Mouse (Mus musculus): ENCODE measurements around the gene Asf1b. TPM values are rescaled to one million over a fixed set of nuclear protein-coding genes. Genes with fewer than 3 reads are reported as not detected.

Gene Asf1b
- polyA plus RNA-seq, 1 experiment from 2014 or later = 55.8 TPM

GRCm38 (mm10) chr8:83964015-83964765, 8.9 kb downstream of the Asf1b start:
- 59% methylated on average over 5 of the region's 5 CpGs for WGBS
- no peaks in the 10 kb centered on the region for H3K27me3 ChIP-seq
- H3K9ac ChIP-seq = no peak overlapping the region
- peaks cover 15% of the 10 kb centered on the region for H3K4me1 ChIP-seq (replicated peaks)
- H3K27ac ChIP-seq = peak overlapping the region; percentile 53
- H3K36me3 ChIP-seq = peaks cover 11% of the 10 kb centered on the region; the same call in 1 of the 2 replicates
- 0 out of 2 replicates have a peak, but pooled peaks have one; percentile 61 for ATAC-seq (replicated peaks; ENCODE audit: insufficient number of reproducible peaks, insufficient read depth, low FRiP score, low read depth)
- H3K4me2 ChIP-seq = no peak overlapping the region
- no peaks in the 10 kb centered on the region for H3K9me3 ChIP-seq (replicated peaks)
- H3K4me3 ChIP-seq = no peak overlapping the region

- H3K9ac ChIP-seq = no peak overlapping the region
Observed at GRCm38 (mm10) chr8:83967701-83968100, 12.4 kb downstream of the Asf1b start.

DNA sequence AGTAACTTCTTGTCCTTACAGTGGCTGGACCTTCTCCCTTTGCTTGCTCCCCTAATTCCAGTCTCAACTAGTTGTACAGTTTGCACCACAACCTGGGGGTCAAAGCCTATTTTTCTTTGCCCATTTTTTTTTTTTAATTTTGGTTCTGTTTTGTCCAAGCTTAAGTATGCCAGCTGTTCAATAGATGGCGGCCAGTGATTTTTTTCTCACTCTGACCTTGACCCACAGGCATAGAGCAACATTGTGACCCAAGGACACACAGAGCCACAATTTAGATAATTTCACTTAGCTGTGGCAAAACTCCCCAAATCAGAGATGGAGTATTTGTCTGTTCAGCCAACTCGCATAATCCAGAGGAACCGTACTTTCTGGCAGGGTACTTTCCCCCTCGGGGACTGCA, 15.8 kb downstream of the Asf1b start:
- Histone ChIP-seq H3K4me1 (replicated peaks) (peaks cover 29% of the 10 kb centered on the region), H3K4me2 (no peak overlapping the region; the same call in 1 of the 2 replicates), H3K27ac (no peak overlapping the region), H3K9me3 (replicated peaks) (no peaks in the 10 kb centered on the region), H3K4me3 (no peak overlapping the region), H3K9ac (no peak overlapping the region), H3K36me3 (peaks cover 14% of the 10 kb centered on the region; the same call in 1 of the 2 replicates), H3K27me3 (no peaks in the 10 kb centered on the region)
- no peak for ATAC-seq (replicated peaks; ENCODE audit: insufficient number of reproducible peaks, insufficient read depth, low FRiP score, low read depth)
- 92% methylated on average over 4 of the region's 4 CpGs for WGBS

More at GRCm38 (mm10) chr8:83967701-83968100, 12.4 kb downstream of the Asf1b start:
- Histone ChIP-seq H3K27me3 (no peaks in the 10 kb centered on the region), H3K4me3 (no peak overlapping the region), H3K27ac (no peak overlapping the region), H3K4me2 (no peak overlapping the region), H3K36me3 (peaks cover 18% of the 10 kb centered on the region; the same call in 1 of the 2 replicates), H3K9me3 (replicated peaks) (no peaks in the 10 kb centered on the region), H3K4me1 (replicated peaks) (peaks cover 22% of the 10 kb centered on the region)
- WGBS = 94% methylated on average over 7 of the region's 7 CpGs
- ATAC-seq (replicated peaks; ENCODE audit: insufficient number of reproducible peaks, insufficient read depth, low FRiP score, low read depth) = no peak

DNA sequence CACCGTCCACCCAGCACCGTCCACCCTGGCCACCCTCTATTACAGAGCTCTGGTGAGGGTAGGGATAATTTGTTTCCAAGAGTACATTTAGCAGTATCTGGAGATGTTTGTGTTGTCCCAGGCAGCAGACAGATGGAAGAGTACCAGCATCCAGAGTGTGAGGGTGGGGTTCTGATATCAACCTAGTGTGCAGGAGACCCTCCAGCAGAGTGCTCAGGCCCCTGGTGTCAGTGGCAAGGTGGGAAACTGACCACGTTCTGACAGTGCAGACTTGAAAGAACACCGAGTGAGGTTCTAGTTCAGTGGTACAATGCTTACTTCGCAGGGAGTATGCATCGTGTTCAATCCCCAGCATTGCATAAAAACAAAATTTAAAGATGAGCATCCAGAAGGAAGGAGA, 16.4 kb downstream of the Asf1b start:
- peak overlapping the region; percentile 96 for H3K4me3 ChIP-seq
- H3K9ac ChIP-seq = peak overlapping the region; percentile 75; the same call in 1 of the 2 replicates
- ATAC-seq (replicated peaks; ENCODE audit: insufficient number of reproducible peaks, insufficient read depth, low FRiP score, low read depth) = no peak
- no peaks in the 10 kb centered on the region for H3K27me3 ChIP-seq
- no peaks in the 10 kb centered on the region for H3K9me3 ChIP-seq (replicated peaks)
- peaks cover 34% of the 10 kb centered on the region for H3K4me1 ChIP-seq (replicated peaks)
- H3K4me2 ChIP-seq = peak overlapping the region; percentile 88
- H3K36me3 ChIP-seq = peaks cover 14% of the 10 kb centered on the region; the same call in 1 of the 2 replicates
- peak overlapping the region; percentile 84; the same call in 1 of the 2 replicates for H3K27ac ChIP-seq
- WGBS = 81% methylated on average over 6 of the region's 6 CpGs

DNA sequence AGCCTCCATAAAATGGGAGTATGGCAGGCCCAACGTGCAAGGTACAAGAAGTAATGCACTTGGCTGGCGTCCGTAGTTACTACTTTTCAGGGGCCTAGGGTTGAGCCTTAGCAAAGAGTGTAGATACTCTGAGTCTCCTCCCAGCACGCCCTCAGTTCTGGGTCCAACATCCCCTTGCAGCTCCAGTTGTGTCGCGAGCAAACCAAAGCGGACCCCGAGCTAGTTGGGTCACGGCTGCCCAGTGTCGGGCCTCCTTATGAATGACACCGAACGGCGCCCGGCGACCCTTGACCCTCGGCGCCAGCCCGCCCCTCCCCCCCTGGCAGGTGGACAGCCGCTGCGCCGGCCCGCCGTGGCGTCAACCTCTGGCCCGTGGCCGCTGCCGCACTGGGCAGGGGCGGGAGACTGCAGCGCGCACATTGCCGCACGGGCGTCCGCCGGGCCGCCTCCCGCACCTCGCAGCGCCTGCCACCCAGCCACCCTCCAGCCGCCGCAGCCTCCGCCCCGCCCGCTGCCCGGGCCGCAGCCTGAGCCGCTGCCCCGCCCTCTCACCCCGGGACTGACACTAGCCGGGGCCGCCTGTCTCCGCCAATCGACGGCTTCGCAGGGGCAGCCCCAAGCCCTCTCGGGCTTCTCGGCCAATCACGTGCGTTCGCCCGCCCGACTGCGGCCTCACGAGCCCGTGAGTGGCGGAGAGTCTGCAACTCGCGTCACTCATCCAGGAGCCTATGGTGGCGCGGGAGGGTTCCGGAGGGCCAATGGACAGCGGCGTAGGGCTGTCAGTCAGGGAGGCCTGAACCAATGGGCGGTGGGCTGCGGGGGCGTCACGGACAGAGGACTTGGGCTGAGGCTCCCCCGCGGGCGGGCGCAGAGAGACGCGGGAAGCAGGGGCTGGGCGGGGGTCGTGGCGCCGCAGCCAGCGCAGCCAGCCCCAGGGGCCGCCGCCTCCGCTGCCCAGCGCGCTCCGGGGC, 17.1 kb downstream of the Asf1b start, which contains the start of gene Prkaca:
Prkaca (plus strand) TSS at position 844 of the 971 bp plus-strand sequence.
- Histone ChIP-seq H3K9me3 (replicated peaks) (no peaks in the 10 kb centered on the region), H3K4me2 (peak within 1 kb of the TSS; percentile 88), H3K27me3 (no peaks in the 10 kb centered on the region), H3K9ac (peak within 1 kb of the TSS; percentile 97), H3K4me1 (replicated peaks) (peaks cover 42% of the 10 kb centered on the region), H3K4me3 (peak within 1 kb of the TSS; percentile 96), H3K27ac (peak within 1 kb of the TSS; percentile 86), H3K36me3 (peaks cover 14% of the 10 kb centered on the region; the same call in 1 of the 2 replicates)
- ATAC-seq (replicated peaks; ENCODE audit: insufficient number of reproducible peaks, insufficient read depth, low FRiP score, low read depth) = peak; percentile 98
- under 1% methylated on average over 69 of the region's 94 CpGs for WGBS

DNA sequence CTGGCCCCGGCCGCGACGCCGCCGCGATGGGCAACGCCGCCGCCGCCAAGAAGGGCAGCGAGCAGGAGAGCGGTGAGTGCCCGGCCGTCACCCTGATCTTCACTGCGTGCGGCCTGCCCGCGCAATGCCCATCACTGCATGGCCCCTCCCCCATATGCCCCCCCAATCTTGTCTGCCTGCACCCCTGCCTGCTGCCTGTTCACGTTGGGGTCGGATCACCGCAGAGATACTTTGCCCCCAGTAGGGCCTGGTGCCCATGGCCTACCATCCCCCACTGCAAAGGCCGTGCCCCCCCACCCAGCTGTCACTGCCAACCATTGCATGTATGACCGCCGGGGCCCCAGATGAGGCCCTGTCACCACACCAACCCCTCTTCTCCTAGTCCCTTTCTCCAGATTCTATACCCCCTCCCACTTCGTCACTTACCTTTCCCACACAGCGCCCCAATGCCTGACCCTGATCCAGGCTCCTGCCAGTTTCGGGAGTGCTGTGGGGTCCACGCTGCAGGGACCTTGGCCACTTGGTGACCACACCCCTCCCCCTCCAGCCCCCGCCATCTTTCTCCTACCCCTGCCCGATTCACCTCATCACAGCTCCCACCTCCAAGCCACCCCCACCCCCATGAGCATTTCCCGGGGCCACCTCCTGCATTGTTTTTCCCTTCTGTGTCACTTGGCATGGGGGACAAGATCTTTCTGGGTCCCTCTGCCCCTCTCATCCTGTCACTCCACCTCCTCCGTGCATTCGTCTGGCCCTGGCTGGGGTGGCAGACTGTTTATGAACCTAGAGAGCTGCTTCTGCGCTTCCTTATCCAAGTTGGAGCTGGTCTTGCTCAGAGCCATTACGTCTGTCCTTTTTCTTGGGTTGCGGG, 18.1 kb downstream of the Asf1b start:
- WGBS = 2% methylated on average over 37 of the region's 37 CpGs
- Histone ChIP-seq H3K27ac (peak overlapping the region; percentile 86), H3K4me1 (replicated peaks) (peaks cover 51% of the 10 kb centered on the region)

DNA sequence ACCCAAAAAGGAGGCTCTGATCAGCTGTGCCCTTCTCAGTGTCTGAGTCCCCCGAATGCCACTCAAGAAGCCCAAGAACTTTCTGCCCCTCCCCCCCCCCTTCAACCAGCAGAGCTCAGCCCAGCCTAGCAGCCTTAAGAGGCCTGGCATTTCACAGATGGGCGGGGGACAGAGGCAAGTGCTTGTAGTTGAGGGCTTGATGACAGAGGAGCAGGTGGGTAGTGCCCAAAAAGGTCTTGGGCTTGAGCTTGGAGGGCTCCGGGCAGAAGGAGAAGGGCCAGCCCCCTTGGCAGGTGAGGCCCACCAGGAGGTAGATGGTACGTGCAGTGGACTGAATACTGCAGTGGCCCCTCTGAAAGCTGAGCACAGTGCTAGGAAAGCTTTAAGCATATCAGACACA, 19.2 kb downstream of the Asf1b start:
- Histone ChIP-seq H3K4me3 (peak overlapping the region; percentile 96), H3K9me3 (replicated peaks) (no peaks in the 10 kb centered on the region), H3K4me2 (peak overlapping the region; percentile 88), H3K36me3 (peaks cover 3% of the 10 kb centered on the region; the same call in 1 of the 2 replicates), H3K27ac (peak overlapping the region; percentile 86), H3K4me1 (replicated peaks) (peaks cover 62% of the 10 kb centered on the region), H3K9ac (peak overlapping the region; percentile 97; the same call in 1 of the 2 replicates), H3K27me3 (no peaks in the 10 kb centered on the region)
- 50% methylated on average over 4 of the region's 4 CpGs for WGBS
- no peak for ATAC-seq (replicated peaks; ENCODE audit: insufficient number of reproducible peaks, insufficient read depth, low FRiP score, low read depth)

More for the DNA sequence above, 18.1 kb downstream of the Asf1b start:
- Histone ChIP-seq H3K9me3 (replicated peaks) (no peaks in the 10 kb centered on the region), H3K36me3 (peaks cover 14% of the 10 kb centered on the region; the same call in 1 of the 2 replicates), H3K27me3 (no peaks in the 10 kb centered on the region), H3K4me2 (peak overlapping the region; percentile 88), H3K9ac (peak overlapping the region; percentile 97), H3K4me3 (peak overlapping the region; percentile 96)
- ATAC-seq (replicated peaks; ENCODE audit: insufficient number of reproducible peaks, insufficient read depth, low FRiP score, low read depth) = peak; percentile 8

GRCm38 (mm10) chr8:83976101-83976630, 20.9 kb downstream of the Asf1b start:
- Histone ChIP-seq H3K4me2 (no peak overlapping the region), H3K9ac (no peak overlapping the region), H3K4me3 (no peak overlapping the region), H3K27me3 (no peaks in the 10 kb centered on the region), H3K4me1 (replicated peaks) (peaks cover 76% of the 10 kb centered on the region), H3K36me3 (peaks cover 5% of the 10 kb centered on the region; the same call in 1 of the 2 replicates), H3K27ac (peak overlapping the region; percentile 1; the same call in 1 of the 2 replicates), H3K9me3 (replicated peaks) (no peaks in the 10 kb centered on the region)
- 78% methylated on average over 4 of the region's 4 CpGs for WGBS
- ATAC-seq (replicated peaks; ENCODE audit: insufficient number of reproducible peaks, insufficient read depth, low FRiP score, low read depth) = no peak

DNA sequence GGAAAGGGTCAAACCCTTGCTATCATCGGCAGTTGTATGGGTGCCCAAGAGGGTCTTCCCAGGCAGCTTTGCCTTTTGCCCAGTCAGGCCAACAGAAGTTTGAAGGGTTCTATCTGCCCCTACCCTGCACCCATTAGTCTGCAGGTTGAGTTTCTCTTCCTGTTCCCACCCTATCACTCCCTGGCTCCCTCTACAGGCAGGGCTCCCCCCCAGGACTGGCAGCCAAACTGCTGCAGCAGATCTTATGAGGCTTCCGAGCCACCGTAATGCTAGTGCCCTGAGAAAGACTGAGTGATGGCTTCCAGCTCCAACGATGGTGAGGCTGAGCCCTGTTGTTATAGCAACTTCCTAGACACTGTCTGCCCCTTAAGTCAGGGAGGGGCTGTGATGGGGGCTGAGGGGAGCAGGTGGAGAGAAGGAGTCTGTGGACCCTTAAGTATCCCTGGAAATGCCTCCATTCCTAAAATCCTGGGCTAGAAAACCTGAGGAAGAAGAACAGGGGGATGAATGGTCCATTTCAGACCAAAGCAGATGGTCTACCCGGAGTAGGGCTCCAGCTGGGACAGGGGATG, 21.6 kb downstream of the Asf1b start:
- Histone ChIP-seq H3K4me2 (peak overlapping the region; percentile 38; the same call in 1 of the 2 replicates), H3K9ac (0 out of 2 replicates have a peak overlapping the region, but pooled peaks have one; percentile 5), H3K4me1 (replicated peaks) (peaks cover 73% of the 10 kb centered on the region), H3K4me3 (no peak overlapping the region), H3K27me3 (no peaks in the 10 kb centered on the region), H3K27ac (peak overlapping the region; percentile 97; the same call in 1 of the 2 replicates), H3K9me3 (replicated peaks) (no peaks in the 10 kb centered on the region), H3K36me3 (peaks cover 12% of the 10 kb centered on the region; the same call in 1 of the 2 replicates)
- no peak for ATAC-seq (replicated peaks; ENCODE audit: insufficient number of reproducible peaks, insufficient read depth, low FRiP score, low read depth)
- 81% methylated on average over 5 of the region's 5 CpGs for WGBS
